Mouse (Mus musculus): ENCODE results near the gene Gal3st4. TPM values are rescaled to one million over a fixed set of nuclear protein-coding genes. Genes with fewer than 3 reads are reported as not detected.

Gene Gal3st4
- polyA plus RNA-seq, 1 experiment = 0.15 TPM

GRCm38 (mm10) chr5:138274186-138274585 lies 1.5 kb upstream of the Gal3st4 start:
- Histone ChIP-seq H3K27me3 (ENCODE audit: control insufficient read depth, insufficient read depth, low read length) (no peaks in the 10 kb centered on the region), H3K4me3 (ENCODE audit: low read depth, low read length) (no peak overlapping the region), H3K27ac (ENCODE audit: insufficient read depth, low read depth, low read length) (no peak overlapping the region), H3K36me3 (ENCODE audit: control insufficient read depth, insufficient read depth, low read length) (no peaks in the 10 kb centered on the region), H3K4me1 (ENCODE audit: control insufficient read depth, insufficient read depth, insufficient read length, low read length) (no peaks in the 10 kb centered on the region; the same call in 1 of the 2 replicates)
- 88% methylated on average over 8 of the region's 8 CpGs for WGBS
- TF ChIP-seq CTCF (IDR thresholded peaks at IDR 0.05; ENCODE audit: extremely low read depth, insufficient read length, insufficient replicate concordance, low read depth, low read length) = no peak
- TF ChIP-seq POLR2A (IDR thresholded peaks at IDR 0.05; ENCODE audit: low read depth, low read length) = no peak

DNA sequence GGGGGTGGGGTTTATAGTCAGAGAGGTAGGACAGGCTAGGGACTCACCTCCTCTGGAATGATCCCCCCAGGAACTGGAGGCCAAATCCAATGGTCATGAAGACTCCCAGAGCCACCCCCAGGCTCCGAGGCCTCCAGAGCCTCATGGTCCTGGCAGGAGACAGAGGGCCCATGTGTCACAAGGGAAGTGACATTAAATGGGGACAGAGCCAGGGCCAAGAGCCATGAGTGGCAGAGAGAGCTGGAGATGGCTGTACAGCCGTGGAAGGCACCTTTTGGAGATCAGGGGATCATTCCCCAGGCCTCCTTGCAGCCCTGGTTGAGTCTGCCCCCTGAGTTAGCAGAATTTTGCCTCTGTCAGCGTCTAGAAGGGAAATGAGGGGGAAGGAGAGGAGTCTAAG lies 1.4 kb downstream of the Gal3st4 start:
- no peaks in the 10 kb centered on the region for H3K36me3 ChIP-seq (ENCODE audit: control insufficient read depth, insufficient read depth, low read length)
- WGBS = 64% methylated on average over 3 of the region's 3 CpGs
- H3K27me3 ChIP-seq (ENCODE audit: control insufficient read depth, insufficient read depth, low read length) = no peaks in the 10 kb centered on the region
- no peaks in the 10 kb centered on the region; the same call in 1 of the 2 replicates for H3K4me1 ChIP-seq (ENCODE audit: control insufficient read depth, insufficient read depth, insufficient read length, low read length)
- TF ChIP-seq POLR2A (IDR thresholded peaks at IDR 0.05; ENCODE audit: low read depth, low read length) = no peak
- TF ChIP-seq CTCF (IDR thresholded peaks at IDR 0.05; ENCODE audit: extremely low read depth, insufficient read length, insufficient replicate concordance, low read depth, low read length) = no peak
- no peak overlapping the region for H3K4me3 ChIP-seq (ENCODE audit: low read depth, low read length)
- H3K27ac ChIP-seq (ENCODE audit: insufficient read depth, low read depth, low read length) = no peak overlapping the region

- Histone ChIP-seq H3K27ac (ENCODE audit: insufficient read depth, low read depth, low read length) (no peak overlapping the region), H3K36me3 (ENCODE audit: control insufficient read depth, insufficient read depth, low read length) (no peaks in the 10 kb centered on the region), H3K4me3 (ENCODE audit: low read depth, low read length) (no peak overlapping the region), H3K4me1 (ENCODE audit: control insufficient read depth, insufficient read depth, insufficient read length, low read length) (peaks cover 3% of the 10 kb centered on the region; the same call in 1 of the 2 replicates), H3K27me3 (ENCODE audit: control insufficient read depth, insufficient read depth, low read length) (no peaks in the 10 kb centered on the region)
- WGBS = 81% methylated on average over 4 of the region's 4 CpGs
- TF ChIP-seq POLR2A (IDR thresholded peaks at IDR 0.05; ENCODE audit: low read depth, low read length) (no peak), CTCF (IDR thresholded peaks at IDR 0.05; ENCODE audit: extremely low read depth, insufficient read length, insufficient replicate concordance, low read depth, low read length) (no peak)
Measured at GRCm38 (mm10) chr5:138268980-138269379, 3.7 kb downstream of the Gal3st4 start.

GRCm38 (mm10) chr5:138267114-138267513 lies 5.5 kb downstream of the Gal3st4 start:
- peaks cover 9% of the 10 kb centered on the region; the same call in 1 of the 2 replicates for H3K4me1 ChIP-seq (ENCODE audit: control insufficient read depth, insufficient read depth, insufficient read length, low read length)
- H3K4me3 ChIP-seq (ENCODE audit: low read depth, low read length) = no peak overlapping the region
- WGBS = 87% methylated on average over 3 of the region's 3 CpGs
- no peak for TF ChIP-seq CTCF (IDR thresholded peaks at IDR 0.05; ENCODE audit: extremely low read depth, insufficient read length, insufficient replicate concordance, low read depth, low read length)
- TF ChIP-seq POLR2A (IDR thresholded peaks at IDR 0.05; ENCODE audit: low read depth, low read length) = no peak
- no peak overlapping the region for H3K27ac ChIP-seq (ENCODE audit: insufficient read depth, low read depth, low read length)
- no peaks in the 10 kb centered on the region for H3K36me3 ChIP-seq (ENCODE audit: control insufficient read depth, insufficient read depth, low read length)
- H3K27me3 ChIP-seq (ENCODE audit: control insufficient read depth, insufficient read depth, low read length) = no peaks in the 10 kb centered on the region

- peaks cover 9% of the 10 kb centered on the region; the same call in 1 of the 2 replicates for H3K4me1 ChIP-seq (ENCODE audit: control insufficient read depth, insufficient read depth, insufficient read length, low read length)
- no peak overlapping the region for H3K27ac ChIP-seq (ENCODE audit: insufficient read depth, low read depth, low read length)
- TF ChIP-seq CTCF (IDR thresholded peaks at IDR 0.05; ENCODE audit: extremely low read depth, insufficient read length, insufficient replicate concordance, low read depth, low read length) (no peak), POLR2A (IDR thresholded peaks at IDR 0.05; ENCODE audit: low read depth, low read length) (no peak)
- no peaks in the 10 kb centered on the region for H3K27me3 ChIP-seq (ENCODE audit: control insufficient read depth, insufficient read depth, low read length)
- H3K4me3 ChIP-seq (ENCODE audit: low read depth, low read length) = no peak overlapping the region
- 96% methylated on average over 4 of the region's 4 CpGs for WGBS
- peaks cover 12% of the 10 kb centered on the region for H3K36me3 ChIP-seq (ENCODE audit: control insufficient read depth, insufficient read depth, low read length)
Measured at GRCm38 (mm10) chr5:138265712-138266111, 6.9 kb downstream of the Gal3st4 start.

DNA sequence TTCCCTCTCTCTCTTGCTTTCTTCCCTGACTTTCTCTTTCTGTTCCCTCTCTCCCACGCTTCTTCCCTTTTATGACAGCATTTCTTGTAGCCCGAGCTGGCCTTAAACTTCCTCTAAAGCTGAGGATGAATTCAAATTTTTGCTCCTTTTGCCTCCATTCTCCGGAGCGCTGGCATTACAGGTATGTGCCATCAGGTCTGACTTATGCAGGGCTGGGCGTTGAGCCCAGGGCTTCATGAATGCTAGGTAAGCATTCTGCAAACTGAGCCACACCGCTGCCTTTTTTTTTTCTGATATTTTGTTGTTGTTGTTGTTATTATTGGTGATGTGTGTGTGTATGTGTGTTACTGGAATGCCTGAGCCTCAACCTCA lies 8.4 kb downstream of the Gal3st4 start:
- TF ChIP-seq POLR2A (IDR thresholded peaks at IDR 0.05; ENCODE audit: low read depth, low read length) (no peak), CTCF (IDR thresholded peaks at IDR 0.05; ENCODE audit: extremely low read depth, insufficient read length, insufficient replicate concordance, low read depth, low read length) (no peak)
- H3K27me3 ChIP-seq (ENCODE audit: control insufficient read depth, insufficient read depth, low read length) = no peaks in the 10 kb centered on the region
- peaks cover 26% of the 10 kb centered on the region for H3K36me3 ChIP-seq (ENCODE audit: control insufficient read depth, insufficient read depth, low read length)
- 0 out of 2 replicates have a peak overlapping the region, but pooled peaks have one; percentile 18 for H3K27ac ChIP-seq (ENCODE audit: insufficient read depth, low read depth, low read length)
- H3K4me3 ChIP-seq (ENCODE audit: low read depth, low read length) = peak overlapping the region; percentile 94
- WGBS = 9% methylated on average over 6 of the region's 6 CpGs
- H3K4me1 ChIP-seq (ENCODE audit: control insufficient read depth, insufficient read depth, insufficient read length, low read length) = peaks cover 9% of the 10 kb centered on the region; the same call in 1 of the 2 replicates

DNA sequence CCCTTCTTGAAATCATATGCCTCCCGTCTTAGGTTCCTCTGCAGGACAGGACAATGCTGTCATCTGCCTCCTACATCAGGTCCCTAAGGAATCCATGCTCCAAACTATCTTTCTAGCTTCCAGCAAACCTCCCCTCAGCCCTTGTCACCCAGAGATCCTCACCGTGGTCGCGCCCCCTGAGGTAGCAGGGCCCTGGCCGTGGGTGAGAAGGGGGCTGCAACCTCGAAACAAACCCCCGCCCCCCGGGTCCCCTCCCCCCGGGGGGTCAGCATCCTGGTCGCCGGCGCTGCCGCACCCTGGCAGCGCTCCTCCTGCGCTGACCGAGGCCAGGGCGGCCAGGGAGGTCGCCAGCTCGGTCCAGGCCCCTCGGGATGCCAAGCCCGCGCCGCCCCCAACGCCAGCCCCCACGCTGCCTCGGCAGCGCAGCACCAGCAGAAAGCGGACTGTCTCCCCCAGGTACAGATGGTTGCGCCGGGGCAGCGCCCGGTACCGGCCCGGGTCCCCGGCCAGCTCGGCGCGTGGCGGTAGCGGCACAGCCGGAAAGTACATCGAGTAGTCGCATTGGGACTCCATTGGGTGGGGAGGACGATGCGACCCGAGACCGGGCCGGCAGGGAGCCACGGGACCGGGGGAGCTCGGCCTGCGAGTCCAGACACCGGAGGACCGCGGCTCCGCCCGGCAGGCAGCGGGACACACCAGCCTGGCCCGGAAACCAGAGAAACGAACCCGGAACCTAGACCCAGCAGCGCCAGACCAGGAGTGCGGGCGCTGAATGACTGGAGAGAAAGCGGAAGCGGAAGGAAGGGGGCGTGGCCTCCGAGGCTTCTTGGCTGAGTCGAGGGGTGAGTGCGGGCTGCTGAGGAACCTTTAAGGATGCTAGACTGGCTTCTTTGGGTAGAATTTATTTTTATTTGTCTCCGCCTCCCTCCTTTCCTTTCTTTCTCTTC lies 9.1 kb downstream of the Gal3st4 start, which contains the start of gene BC037034:
TSS of gene BC037034 (minus strand) at position 774 of the 947 bp plus-strand sequence.
- H3K27ac ChIP-seq (ENCODE audit: insufficient read depth, low read depth, low read length) = peak within 1 kb of the TSS; percentile 67
- H3K27me3 ChIP-seq (ENCODE audit: control insufficient read depth, insufficient read depth, low read length) = no peaks in the 10 kb centered on the region
- TF ChIP-seq CTCF (IDR thresholded peaks at IDR 0.05; ENCODE audit: extremely low read depth, insufficient read length, insufficient replicate concordance, low read depth, low read length) (no peak), POLR2A (IDR thresholded peaks at IDR 0.05; ENCODE audit: low read depth, low read length) (peak; percentile 92)
- H3K36me3 ChIP-seq (ENCODE audit: control insufficient read depth, insufficient read depth, low read length) = peaks cover 32% of the 10 kb centered on the region
- peaks cover 9% of the 10 kb centered on the region; the same call in 1 of the 2 replicates for H3K4me1 ChIP-seq (ENCODE audit: control insufficient read depth, insufficient read depth, insufficient read length, low read length)
- 1% methylated on average over 70 of the region's 71 CpGs for WGBS
- H3K4me3 ChIP-seq (ENCODE audit: low read depth, low read length) = peak within 1 kb of the TSS; percentile 94

All from small intestine, adult 2 months (tissue).